ENCODE assay signal across 7 mouse cellular contexts in the genomic region with DNA sequence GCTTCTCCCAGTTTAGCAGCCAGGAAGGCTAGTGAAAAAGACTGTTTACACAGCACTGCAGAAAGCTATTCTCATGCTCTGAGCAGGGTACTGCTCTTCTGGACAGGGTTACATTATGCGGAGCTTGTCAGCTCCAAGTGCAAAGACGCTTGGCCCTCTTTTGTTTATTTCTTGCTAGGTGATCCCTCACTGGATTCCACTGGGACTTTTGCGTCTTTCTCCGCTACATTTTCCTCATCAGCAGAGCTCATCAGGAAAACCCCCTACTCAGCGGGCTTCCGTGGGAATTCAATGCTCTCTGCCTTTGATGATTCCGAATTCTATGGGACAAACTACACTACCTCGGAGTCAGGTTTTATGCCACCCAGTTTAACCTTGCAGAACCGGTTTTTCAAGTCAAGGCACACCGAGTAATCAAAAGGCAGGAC.
DNase-seq lines count a peak whose midpoint lies in the region; ATAC-seq and TF ChIP-seq lines count a peak whose summit lies in the region.

No protein-coding gene starts in this region.

- peak overlapping the region; percentile 31 for H3K9ac ChIP-seq in forebrain, embryonic 15.5 days (replicated peaks)
- 0 out of 2 replicates have a peak overlapping the region, but pooled peaks have one; percentile 29 for H3K9ac ChIP-seq in limb, embryonic 14.5 days (ENCODE audit: low read depth, low read length, severe bottlenecking)
- peak overlapping the region; percentile 22 for H3K9ac ChIP-seq in neural tube, embryonic 12.5 days

- peak overlapping the region; percentile 49 for H3K4me2 ChIP-seq in forebrain, embryonic 15.5 days (replicated peaks)
- peak overlapping the region; percentile 41 for H3K4me2 ChIP-seq in limb, embryonic 14.5 days (replicated peaks; ENCODE audit: low read depth, low read length, severe bottlenecking)
- H3K4me2 ChIP-seq in neural tube, embryonic 12.5 days (replicated peaks) = peak overlapping the region; percentile 56

- peak; percentile 13 for DNase-seq in urinary bladder, postnatal 25 days (ENCODE audit: low spot score)
- no peak for DNase-seq in urinary bladder, postnatal 10 days (ENCODE audit: low spot score)
- peak; percentile 38 for DNase-seq in limb, embryonic 14.5 days (ENCODE audit: low spot score)
- DNase-seq in layer of hippocampus, postnatal 36 days = no peak

- no peaks in the 10 kb centered on the region for H3K27me3 ChIP-seq in forebrain, embryonic 15.5 days
- no peaks in the 10 kb centered on the region for H3K27me3 ChIP-seq in limb, embryonic 14.5 days (ENCODE audit: control insufficient read depth, insufficient read depth, low read length)
- H3K27me3 ChIP-seq in neural tube, embryonic 12.5 days (replicated peaks) = no peaks in the 10 kb centered on the region

- no peaks in the 10 kb centered on the region for H3K9me3 ChIP-seq in forebrain, embryonic 15.5 days
- no peaks in the 10 kb centered on the region for H3K9me3 ChIP-seq in limb, embryonic 14.5 days (ENCODE audit: control insufficient read depth, low read length)
- H3K9me3 ChIP-seq in neural tube, embryonic 12.5 days = no peaks in the 10 kb centered on the region

- peaks cover 12% of the 10 kb centered on the region for H3K4me1 ChIP-seq in forebrain, embryonic 15.5 days
- peaks cover 4% of the 10 kb centered on the region; the same call in 1 of the 2 replicates for H3K4me1 ChIP-seq in limb, embryonic 14.5 days (ENCODE audit: control insufficient read depth, insufficient read depth, low read length)
- peaks cover 7% of the 10 kb centered on the region for H3K4me1 ChIP-seq in neural tube, embryonic 12.5 days

- peak overlapping the region; percentile 25 for H3K4me3 ChIP-seq in forebrain, embryonic 15.5 days
- H3K4me3 ChIP-seq in limb, embryonic 14.5 days (replicated peaks; ENCODE audit: low read length) = peak overlapping the region; percentile 20
- peak overlapping the region; percentile 15; the same call in 1 of the 2 replicates for H3K4me3 ChIP-seq in neural tube, embryonic 12.5 days

- no peaks in the 10 kb centered on the region for H3K36me3 ChIP-seq in forebrain, embryonic 15.5 days
- no peaks in the 10 kb centered on the region for H3K36me3 ChIP-seq in limb, embryonic 14.5 days (ENCODE audit: control insufficient read depth, insufficient read depth, low read length)
- no peaks in the 10 kb centered on the region for H3K36me3 ChIP-seq in neural tube, embryonic 12.5 days

- peak overlapping the region; percentile 70 for H3K27ac ChIP-seq in forebrain, embryonic 15.5 days (replicated peaks)
- H3K27ac ChIP-seq in limb, embryonic 14.5 days (replicated peaks; ENCODE audit: low read depth, low read length) = no peak overlapping the region
- H3K27ac ChIP-seq in neural tube, embryonic 12.5 days = no peak overlapping the region

- 1% methylated on average over 10 of the region's 10 CpGs for WGBS in forebrain, embryonic 15.5 days
- 2% methylated on average over 10 of the region's 10 CpGs for WGBS in limb, embryonic 14.5 days
- 2% methylated on average over 10 of the region's 10 CpGs for WGBS in neural tube, embryonic 12.5 days

- 0 out of 2 replicates have a peak, but pooled peaks have one; percentile 42 for ATAC-seq in forebrain, embryonic 15.5 days (replicated peaks)
- ATAC-seq in limb, embryonic 14.5 days (ENCODE audit: low FRiP score, low read depth) = no peak; the same call in 1 of the 2 replicates
- ATAC-seq in neural tube, embryonic 12.5 days (ENCODE audit: low FRiP score, low read depth) = no peak
- no peak for ATAC-seq in megakaryocyte progenitor cell, adult 5-6 weeks (replicated peaks; ENCODE audit: poor library complexity)

- no peak for TF ChIP-seq POLR2A in limb, embryonic 14.5 days (IDR thresholded peaks at IDR 0.05; ENCODE audit: borderline replicate concordance, extremely low read depth, insufficient read depth, insufficient read length)

Comparison
In these comparisons a context has a peak if more than half of its experiments do, and no peak if none do; other contexts are left out.
1. DNase-seq: peak in urinary bladder, postnatal 25 days (single experiment) and limb, embryonic 14.5 days (single experiment); none in urinary bladder, postnatal 10 days (single experiment) and layer of hippocampus, postnatal 36 days (0 of 2).
2. Peak in every context shown above with its lines, with median percentiles within 50 percentile points of each other: H3K4me2 ChIP-seq, H3K4me3 ChIP-seq and H3K9ac ChIP-seq.